Comparison of ENCODE assay signal across 9 mouse cellular contexts in genomic region chr7:121077829-121078228, GRCm38 (mm10). TPM values are rescaled to one million over a fixed set of nuclear protein-coding genes. Genes with fewer than 3 reads are reported as not detected.
DNase-seq lines count a peak whose midpoint lies in the region; ATAC-seq lines count a peak whose summit lies in the region.
"Had no signal": no experiment of that assay in that cellular context is flagged by ENCODE, and none has a peak within 500 bp of the region (broad histone marks: within the 10 kb centered on the region; RNA-seq: fewer than 3 reads in every experiment).

No protein-coding gene starts in this region.

- peaks cover 4% of the 10 kb centered on the region; the same call in 1 of the 2 replicates for H3K36me3 ChIP-seq in limb, embryonic 11.5 days (ENCODE audit: control insufficient read depth, insufficient read depth, low read length)

- ATAC-seq in CD4-positive, CD25-positive, alpha-beta regulatory T cell, adult 4 months = peak; percentile 51
- no peak for ATAC-seq in limb, embryonic 11.5 days (ENCODE audit: insufficient number of reproducible peaks, low FRiP score, low TSS enrichment, low read depth)

- H3K9me3 ChIP-seq in limb, embryonic 11.5 days (ENCODE audit: control insufficient read depth, low read length) = no peaks in the 10 kb centered on the region
- H3K9me3 ChIP-seq: heart, embryonic 15.5 days had no signal

- H3K9ac ChIP-seq in limb, embryonic 11.5 days (ENCODE audit: low read length) = no peak overlapping the region
- H3K9ac ChIP-seq: heart, embryonic 15.5 days had no signal

- H3K4me1 ChIP-seq in limb, embryonic 11.5 days (ENCODE audit: control insufficient read depth, insufficient read depth, low read length) = 0 out of 2 replicates have a peak, but pooled peaks cover 3% of the 10 kb centered on the region

- no peak overlapping the region for H3K4me2 ChIP-seq in limb, embryonic 11.5 days (ENCODE audit: low read depth, severe bottlenecking)
- H3K4me2 ChIP-seq: heart, embryonic 15.5 days had no signal

- intact Hi-C loops in gastrocnemius, postnatal 14 days (cut with DNase I; ENCODE audit: low total_unique reads) = loop anchor here (5.0 kb wide), 1 partner anchor 39 kb away; no protein-coding TSS in a partner anchor

- peak; percentile 38 to 61 for DNase-seq in adrenal gland, adult 18-20 months (ENCODE audit: low spot score in 2 of 2)
- DNase-seq in embryo, embryonic 11 days = peak; percentile 79
- peak; percentile 50 for DNase-seq in gastrocnemius, postnatal 14 days
- peak; percentile 78 for DNase-seq in kidney, adult 9 months
- peak; percentile 61 for DNase-seq in limb, embryonic 11.5 days (ENCODE audit: low spot score)
- DNase-seq in neural tube, embryonic 10.5 days (ENCODE audit: extremely low spot score, low spot score) = peak; percentile 47
- peak; percentile 55 for DNase-seq in thymus, postnatal 4 days

- no peak overlapping the region for H3K4me3 ChIP-seq in limb, embryonic 11.5 days (ENCODE audit: low read depth, low read length)
- H3K4me3 ChIP-seq: heart, embryonic 15.5 days had no signal

- H3K27ac ChIP-seq in limb, embryonic 11.5 days (replicated peaks; ENCODE audit: low read depth, low read length) = no peak overlapping the region
- H3K27ac ChIP-seq: heart, embryonic 15.5 days had no signal

- 34% methylated on average over 5 of the region's 5 CpGs for WGBS in limb, embryonic 11.5 days

- no peaks in the 10 kb centered on the region for H3K27me3 ChIP-seq in limb, embryonic 11.5 days (ENCODE audit: control insufficient read depth, insufficient read depth, low read length)
- H3K27me3 ChIP-seq: heart, embryonic 15.5 days had no signal

RNA-seq across cellular contexts. Expression of gene Igsf6, which starts 3.5 kb away (rescaled TPM):
- 1 to 10 TPM in 1 of 2 experiments, not detected in 1; 1.6 TPM for polyA plus RNA-seq in CD4-positive, CD25-positive, alpha-beta regulatory T cell, adult 4 months (2017; shearing (Covaris generic))
- total RNA-seq in adrenal gland, adult 18-20 months (2021) = 1 to 10 TPM; 2.5 to 4.1 TPM
- total RNA-seq in gastrocnemius, postnatal 14 days (2021) = 1 to 10 TPM in 1 of 2 experiments, under 1 TPM in 1; 0.74 to 1.1 TPM
- 1.0 and 1.1 TPM in 2 replicates for polyA plus RNA-seq in limb, embryonic 11.5 days (2014; fragmentation: Nextera tagmentation; extraction: Ambion mirVana)

RNA-seq across cellular contexts. Expression of gene Otoa, which starts 3.6 kb away (rescaled TPM):
- polyA plus RNA-seq in CD4-positive, CD25-positive, alpha-beta regulatory T cell, adult 4 months (2017; shearing (Covaris generic)) = not detected
- total RNA-seq in adrenal gland, adult 18-20 months (2021) = 1 to 10 TPM in 1 of 2 experiments, under 1 TPM in 1; 0.26 to 1.0 TPM
- under 1 TPM; 0.40 to 0.62 TPM for total RNA-seq in gastrocnemius, postnatal 14 days (2021)
- 0.04 TPM in 1 of 2 replicates, not detected in the other for polyA plus RNA-seq in limb, embryonic 11.5 days (2014; fragmentation: Nextera tagmentation; extraction: Ambion mirVana)

RNA-seq across cellular contexts. Expression of gene Mettl9, which starts 43.6 kb away (rescaled TPM):
- polyA plus RNA-seq in CD4-positive, CD25-positive, alpha-beta regulatory T cell, adult 4 months (2017; shearing (Covaris generic)) = 1 to 10 TPM; 3.6 to 4.6 TPM
- 100 to 1,000 TPM in 1 of 2 experiments, 10 to 100 TPM in 1; 93.2 to 111 TPM for total RNA-seq in adrenal gland, adult 18-20 months (2021)
- total RNA-seq in gastrocnemius, postnatal 14 days (2021) = 10 to 100 TPM; 22.2 to 27.2 TPM
- 294 and 297 TPM in 2 replicates for polyA plus RNA-seq in limb, embryonic 11.5 days (2014; fragmentation: Nextera tagmentation; extraction: Ambion mirVana)
